Mouse (Mus musculus) embryonic facial prominence, embryonic 11.5 days (tissue): ENCODE data around the gene Lnx2. TPM values are rescaled to one million over a fixed set of nuclear protein-coding genes. Genes with fewer than 3 reads are reported as not detected.

Source experiments
- ATAC-seq: fragments of 200-750 bp; cut with Nextera tagmentation; replicated peaks from 2 replicates; pipeline ENCODE4 v1.8.0; 2017; ENCODE audit warnings: low read depth; ENCODE audit not compliant: insufficient number of reproducible peaks, low FRiP score, low TSS enrichment
- DNase-seq: peaks from one replicate; pipeline ENCODE4 v3.0.0-alpha.2; 2015; ENCODE audit warnings: low spot score
- H3K27ac ChIP-seq: fragments of 300-500 bp; sonication (generic); replicated peaks from 2 replicates; pipeline ENCODE4 v1.5.1; 2014; ENCODE audit warnings: mild to moderate bottlenecking, low read depth, low read length, control low read depth
- H3K27me3 ChIP-seq: fragments of 300-500 bp; sonication (generic); 2 replicates; pipeline ENCODE4 v1.6.1; 2014; ENCODE audit warnings: mild to moderate bottlenecking, low read length, moderate library complexity, mixed read lengths; ENCODE audit not compliant: control insufficient read depth, insufficient read depth
- H3K36me3 ChIP-seq: fragments of 300-500 bp; sonication (generic); replicated peaks from 2 replicates; pipeline ENCODE4 v1.6.1; 2014; ENCODE audit warnings: low read depth, mild to moderate bottlenecking, low read length, moderate library complexity, mixed read lengths; ENCODE audit not compliant: control insufficient read depth, insufficient read depth
- H3K4me1 ChIP-seq: fragments of 300-500 bp; sonication (generic); 2 replicates; pipeline ENCODE4 v1.6.1; 2014; ENCODE audit warnings: low read length, mixed read lengths; ENCODE audit not compliant: control insufficient read depth, insufficient read depth
- H3K4me2 ChIP-seq: fragments of 300-500 bp; sonication (generic); 2 replicates; pipeline ENCODE4 v1.6.1; 2014; ENCODE audit warnings: low read depth, mild to moderate bottlenecking, control low read depth, low read length, moderate library complexity
- H3K4me3 ChIP-seq: fragments of 300-500 bp; sonication (generic); 2 replicates; pipeline ENCODE4 v1.5.1; 2014; ENCODE audit warnings: low read depth, low read length, control low read depth
- H3K9ac ChIP-seq: fragments of 300-500 bp; sonication (generic); replicated peaks from 2 replicates; pipeline ENCODE4 v1.6.1; 2014; ENCODE audit warnings: mild to moderate bottlenecking, control low read depth, low read length
- H3K9me3 ChIP-seq: fragments of 300-500 bp; sonication (generic); replicated peaks from 2 replicates; pipeline ENCODE4 v1.6.1; 2016; ENCODE audit warnings: mild to moderate bottlenecking, low read length, inconsistent platforms, mixed read lengths; ENCODE audit not compliant: control insufficient read depth
- WGBS: fragments of 180-500 bp; shearing (Covaris S2); extraction: QIAGEN DNeasy Blood & Tissue Kit; methylation state at CpG from one replicate; pipeline ENCODE4 v1.1.7; 2014; 5-methylcytosine and 5-hydroxymethylcytosine counted together
- polyA plus RNA-seq: library from polyadenylated mRNA; unstranded; fragments of >200 nt; fragmentation: Nextera tagmentation; extraction: Ambion mirVana; gene quantifications from 2 replicates; pipeline ENCODE4 v1.2.1, GENCODE M21; 2014

Lnx2 gene
- polyA plus RNA-seq, 1 experiment from 2014 or later, result 11.3 TPM

DNA sequence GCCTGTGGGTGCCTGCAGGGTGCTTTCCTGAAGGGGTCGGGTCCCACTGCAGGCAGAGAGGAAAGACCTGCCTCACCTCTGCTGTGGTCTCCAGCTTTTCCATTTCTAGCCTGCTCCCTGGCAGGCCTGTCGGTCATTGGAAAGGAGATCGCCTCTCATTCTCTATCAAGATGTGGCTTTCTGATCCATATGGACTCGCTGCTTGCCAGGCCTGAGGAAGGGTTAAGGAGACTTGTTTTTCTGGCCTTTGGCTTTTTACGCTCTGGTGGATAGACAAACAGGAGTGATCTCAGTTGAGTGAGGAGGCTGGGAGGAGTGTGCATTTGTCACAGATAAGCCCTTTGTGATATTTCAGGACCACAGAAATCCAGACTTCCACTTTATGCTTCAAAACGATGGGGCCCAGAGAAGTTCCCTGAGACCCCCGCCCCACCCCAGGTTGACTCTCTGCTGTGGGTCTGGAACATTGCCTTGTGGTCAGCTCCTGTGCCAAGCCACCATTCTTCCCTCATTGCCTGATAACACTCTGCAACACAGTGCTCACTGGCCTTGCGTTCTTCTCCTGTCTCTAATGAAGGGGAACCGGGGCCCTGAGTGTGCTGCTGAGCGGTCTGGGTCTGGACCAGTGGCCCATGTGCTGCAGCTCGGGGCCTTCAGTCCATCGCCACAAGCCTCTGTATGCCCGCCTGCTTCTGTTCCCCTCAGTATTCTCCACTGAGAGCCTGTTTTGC is 32.6 kb upstream of the Lnx2 start:
- H3K4me3 ChIP-seq, result no peak overlapping the region
- no peak for DNase-seq
- no peaks in the 10 kb centered on the region for H3K4me1 ChIP-seq
- 87% methylated on average over 13 of the region's 13 CpGs for WGBS
- H3K36me3 ChIP-seq, result no peaks in the 10 kb centered on the region; the same call in 1 of the 2 replicates
- no peak overlapping the region for H3K27ac ChIP-seq
- no peak for ATAC-seq
- no peaks in the 10 kb centered on the region for H3K27me3 ChIP-seq
- H3K9ac ChIP-seq, result no peak overlapping the region
- no peak overlapping the region for H3K4me2 ChIP-seq
- no peaks in the 10 kb centered on the region for H3K9me3 ChIP-seq

DNA sequence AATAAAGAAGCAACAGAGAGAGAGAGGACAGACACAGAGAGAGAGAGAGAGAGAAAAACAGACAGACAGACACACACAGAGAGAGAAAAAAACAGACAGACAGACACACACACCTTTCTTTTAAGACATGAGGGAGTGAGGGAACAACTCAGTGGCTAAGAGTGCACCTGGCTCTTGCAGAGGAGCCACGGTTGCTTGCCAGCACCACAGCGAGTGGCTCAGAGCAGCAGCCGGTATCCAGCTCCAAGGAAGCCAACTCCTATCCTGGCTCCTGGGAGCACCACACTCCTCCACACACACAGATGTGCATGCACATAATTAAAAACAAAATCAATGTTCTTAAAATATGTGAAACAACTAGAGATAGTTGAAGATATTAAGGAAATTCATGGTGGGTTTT is 30.9 kb upstream of the Lnx2 start:
- WGBS, result 95% methylated on average over 3 of the region's 3 CpGs
- Histone ChIP-seq H3K36me3 (no peaks in the 10 kb centered on the region; the same call in 1 of the 2 replicates), H3K4me2 (no peak overlapping the region), H3K4me1 (no peaks in the 10 kb centered on the region), H3K9ac (no peak overlapping the region), H3K27me3 (no peaks in the 10 kb centered on the region), H3K27ac (no peak overlapping the region), H3K9me3 (no peaks in the 10 kb centered on the region), H3K4me3 (no peak overlapping the region)
- no peak for ATAC-seq
- DNase-seq, result no peak

DNA sequence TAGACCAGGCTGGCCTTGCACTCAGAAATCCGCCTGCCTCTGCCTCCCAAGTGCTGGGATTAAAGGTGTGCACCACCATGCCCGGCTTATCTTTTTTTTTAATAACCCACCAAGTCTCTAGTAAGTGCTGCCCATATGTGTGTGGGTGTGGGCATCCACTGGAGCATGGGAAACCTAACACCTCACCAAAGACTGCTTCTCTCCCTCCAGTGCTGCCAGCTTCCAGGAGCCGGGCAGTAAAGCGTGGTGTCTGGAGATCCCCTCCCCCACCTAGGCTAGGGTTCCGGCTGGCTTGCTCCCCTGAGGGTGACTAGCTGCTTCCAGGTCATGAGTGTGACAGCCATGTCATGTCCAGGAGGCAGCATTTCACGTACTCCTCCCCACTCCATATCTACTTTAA is 25.9 kb upstream of the Lnx2 start:
- H3K9ac ChIP-seq, result no peak overlapping the region
- no peaks in the 10 kb centered on the region; the same call in 1 of the 2 replicates for H3K36me3 ChIP-seq
- H3K4me3 ChIP-seq, result no peak overlapping the region
- WGBS, result 75% methylated on average over 6 of the region's 6 CpGs
- ATAC-seq (no peak), DNase-seq (no peak)
- no peak overlapping the region for H3K4me2 ChIP-seq
- no peaks in the 10 kb centered on the region for H3K4me1 ChIP-seq
- H3K9me3 ChIP-seq, result no peaks in the 10 kb centered on the region
- no peaks in the 10 kb centered on the region for H3K27me3 ChIP-seq
- H3K27ac ChIP-seq, result no peak overlapping the region

DNA sequence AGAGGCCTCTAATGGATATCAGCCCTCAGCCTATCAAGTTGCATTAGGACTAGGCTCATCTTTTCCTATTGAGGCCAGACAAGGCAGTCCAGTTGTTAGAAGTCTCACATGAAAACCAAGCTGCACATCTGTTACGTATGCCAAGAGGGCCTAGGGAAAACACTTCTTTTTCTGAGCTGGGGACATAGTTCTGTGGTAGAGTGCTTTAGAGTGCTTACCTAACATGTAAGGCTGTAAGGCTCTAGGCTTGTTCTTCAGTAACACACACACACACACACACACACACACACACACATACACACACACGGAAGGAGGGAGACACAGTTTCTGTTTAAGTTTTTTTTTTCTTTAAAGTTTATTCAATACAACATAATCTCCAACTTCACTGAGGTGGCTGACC is 23.8 kb upstream of the Lnx2 start:
- no peak overlapping the region for H3K9ac ChIP-seq
- H3K4me3 ChIP-seq, result no peak overlapping the region
- no peak for ATAC-seq
- WGBS, result 67% methylated on average over 2 of the region's 2 CpGs
- H3K36me3 ChIP-seq, result no peaks in the 10 kb centered on the region; the same call in 1 of the 2 replicates
- H3K4me2 ChIP-seq, result no peak overlapping the region
- DNase-seq, result peak; percentile 36
- no peaks in the 10 kb centered on the region for H3K4me1 ChIP-seq
- no peak overlapping the region for H3K27ac ChIP-seq
- H3K27me3 ChIP-seq, result no peaks in the 10 kb centered on the region
- H3K9me3 ChIP-seq, result no peaks in the 10 kb centered on the region

DNA sequence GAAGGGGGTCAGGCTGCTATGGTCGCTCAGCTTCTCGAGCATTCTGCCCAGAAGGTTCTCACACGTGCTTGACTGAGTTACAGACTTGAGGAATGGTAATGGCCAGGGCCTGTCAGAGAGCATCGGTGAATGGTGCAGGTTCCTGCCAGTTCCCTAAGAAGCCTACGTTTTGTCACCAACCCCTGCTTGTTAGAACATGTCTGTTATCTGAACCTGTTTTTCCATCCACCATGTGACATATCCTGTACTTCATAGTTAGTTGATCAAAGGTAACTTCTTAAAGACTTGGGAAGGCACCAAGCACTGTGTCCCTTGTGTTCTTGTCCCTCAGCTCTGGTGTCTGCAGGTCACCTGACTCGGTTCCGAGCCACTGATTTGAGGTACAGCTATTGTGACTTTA is 22.3 kb upstream of the Lnx2 start:
- no peak overlapping the region for H3K4me2 ChIP-seq
- H3K4me1 ChIP-seq, result no peaks in the 10 kb centered on the region
- H3K9me3 ChIP-seq, result no peaks in the 10 kb centered on the region
- no peak overlapping the region for H3K27ac ChIP-seq
- H3K4me3 ChIP-seq, result no peak overlapping the region
- ATAC-seq (no peak), DNase-seq (no peak)
- WGBS, result 80% methylated on average over 7 of the region's 7 CpGs
- no peak overlapping the region for H3K9ac ChIP-seq
- no peaks in the 10 kb centered on the region; the same call in 1 of the 2 replicates for H3K36me3 ChIP-seq
- H3K27me3 ChIP-seq, result no peaks in the 10 kb centered on the region

DNA sequence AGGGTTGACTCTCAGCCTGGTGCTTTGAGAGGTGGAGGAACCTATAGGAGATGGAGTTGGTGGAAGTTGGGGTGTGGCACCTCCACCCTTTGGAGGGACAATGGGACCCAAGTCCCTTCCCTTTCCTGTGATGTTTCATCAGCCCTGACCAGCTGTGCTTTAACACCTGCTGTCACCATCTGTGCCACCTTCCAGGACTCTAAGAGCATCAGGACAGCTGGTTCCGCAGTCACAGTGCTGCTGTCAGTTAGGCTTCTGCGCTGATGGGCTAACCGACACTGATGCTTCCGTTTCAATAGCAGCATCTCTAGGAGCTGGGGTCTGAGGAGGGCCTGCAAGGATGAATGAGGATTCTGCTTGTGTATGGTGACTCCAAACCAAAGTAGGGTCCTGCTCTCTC is 20.2 kb upstream of the Lnx2 start:
- Histone ChIP-seq H3K27ac (no peak overlapping the region), H3K27me3 (no peaks in the 10 kb centered on the region), H3K9me3 (no peaks in the 10 kb centered on the region), H3K4me3 (no peak overlapping the region), H3K9ac (no peak overlapping the region), H3K4me1 (no peaks in the 10 kb centered on the region), H3K4me2 (no peak overlapping the region), H3K36me3 (no peaks in the 10 kb centered on the region; the same call in 1 of the 2 replicates)
- ATAC-seq, result no peak
- 95% methylated on average over 4 of the region's 4 CpGs for WGBS
- no peak for DNase-seq

DNA sequence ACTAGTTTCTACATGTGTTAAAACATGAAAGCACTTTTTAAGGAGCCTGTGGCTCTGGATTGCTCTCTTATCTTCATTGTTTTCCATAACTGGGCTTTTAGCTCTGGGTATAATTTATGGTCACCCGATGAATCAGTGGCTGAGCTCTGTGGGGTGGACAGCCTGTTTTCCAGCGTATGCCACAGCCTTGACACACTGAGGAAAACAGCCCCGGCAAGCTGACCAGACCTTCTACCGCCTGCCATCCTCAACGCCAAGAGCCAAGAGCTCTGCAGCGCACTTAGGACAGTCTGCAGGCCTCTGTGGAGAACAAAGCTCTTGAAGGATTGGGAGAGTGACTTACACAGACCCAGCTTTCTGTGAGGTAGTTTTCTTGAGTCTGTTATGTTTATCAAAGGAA is 17.9 kb upstream of the Lnx2 start:
- ATAC-seq, result no peak
- H3K9me3 ChIP-seq, result no peaks in the 10 kb centered on the region
- no peaks in the 10 kb centered on the region; the same call in 1 of the 2 replicates for H3K36me3 ChIP-seq
- no peaks in the 10 kb centered on the region for H3K4me1 ChIP-seq
- H3K4me2 ChIP-seq, result no peak overlapping the region
- no peak for DNase-seq
- H3K27me3 ChIP-seq, result no peaks in the 10 kb centered on the region
- H3K4me3 ChIP-seq, result no peak overlapping the region
- 94% methylated on average over 6 of the region's 6 CpGs for WGBS
- H3K27ac ChIP-seq, result no peak overlapping the region
- H3K9ac ChIP-seq, result no peak overlapping the region

DNA sequence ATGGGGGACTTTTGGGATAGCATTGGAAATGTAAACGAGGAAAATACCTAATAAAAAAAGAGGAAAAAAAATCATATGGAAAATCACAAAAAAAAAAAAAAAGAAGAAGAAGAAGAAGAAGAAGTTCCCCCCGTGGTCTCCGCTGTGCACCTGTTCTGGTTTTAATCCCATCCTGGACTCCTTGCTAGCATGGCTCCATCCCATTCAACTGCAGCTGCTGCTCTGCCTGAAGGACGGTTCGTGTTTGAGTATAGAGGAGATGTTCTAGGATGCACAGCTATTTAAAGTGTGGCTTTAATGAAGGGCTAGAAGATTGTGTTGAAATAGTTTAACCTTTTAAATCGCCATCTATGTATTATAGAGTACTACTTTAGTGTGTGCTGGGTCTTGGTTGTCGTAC is 16.1 kb upstream of the Lnx2 start:
- DNase-seq, result no peak
- WGBS, result 98% methylated on average over 7 of the region's 7 CpGs
- Histone ChIP-seq H3K27me3 (no peaks in the 10 kb centered on the region), H3K36me3 (no peaks in the 10 kb centered on the region; the same call in 1 of the 2 replicates), H3K4me3 (no peak overlapping the region), H3K27ac (no peak overlapping the region), H3K4me2 (no peak overlapping the region), H3K9me3 (no peaks in the 10 kb centered on the region), H3K4me1 (no peaks in the 10 kb centered on the region), H3K9ac (no peak overlapping the region)
- ATAC-seq, result no peak
